Mouse (Mus musculus) WW6 (cell line): ENCODE results near the gene Aldh3b2.

Experiments used
- DNase-seq: peaks from one replicate; pipeline ENCODE4 v3.0.0-alpha.2; 2013; ENCODE audit warnings: low read depth, low spot score

The Aldh3b2 gene

GRCm38 (mm10) chr19:3972229-3972628 is at the start of gene Aldh3b2:
Aldh3b2 (plus strand) TSS chr19:3972328.
- DNase-seq, result no peak

GRCm38 (mm10) chr19:3922661-3923371 is 49.3 kb upstream of the Aldh3b2 start:
- no peak for DNase-seq

GRCm38 (mm10) chr19:3923586-3923985 is 48.5 kb upstream of the Aldh3b2 start:
- DNase-seq, result no peak

- DNase-seq, result no peak
Observed at GRCm38 (mm10) chr19:3924190-3924589, 47.9 kb upstream of the Aldh3b2 start.

GRCm38 (mm10) chr19:3924868-3925267 is 47.3 kb upstream of the Aldh3b2 start:
- no peak for DNase-seq

- DNase-seq, result no peak
Observed at GRCm38 (mm10) chr19:3925859-3926258, 46.3 kb upstream of the Aldh3b2 start.

- DNase-seq, result no peak
Observed at GRCm38 (mm10) chr19:3926279-3926678, 45.8 kb upstream of the Aldh3b2 start.

GRCm38 (mm10) chr19:3926685-3927084 is 45.4 kb upstream of the Aldh3b2 start:
- no peak for DNase-seq

GRCm38 (mm10) chr19:3927989-3928388 is 44.1 kb upstream of the Aldh3b2 start:
- no peak for DNase-seq

GRCm38 (mm10) chr19:3928779-3929178 is 43.3 kb upstream of the Aldh3b2 start:
- DNase-seq, result no peak

GRCm38 (mm10) chr19:3929211-3929941 is 42.8 kb upstream of the Aldh3b2 start, which contains the start of gene Aldh3b1:
Aldh3b1 (minus strand) TSS chr19:3929808.
- no peak for DNase-seq

- no peak for DNase-seq
Observed at GRCm38 (mm10) chr19:3930262-3931057, 41.7 kb upstream of the Aldh3b2 start.

- DNase-seq, result no peak
Observed at GRCm38 (mm10) chr19:3931716-3932115, 40.4 kb upstream of the Aldh3b2 start.

GRCm38 (mm10) chr19:3935032-3935895 is 36.9 kb upstream of the Aldh3b2 start, which contains the start of gene Unc93b1:
Unc93b1 (plus strand) TSS chr19:3935186.
- no peak for DNase-seq

- no peak for DNase-seq
Observed at GRCm38 (mm10) chr19:3935896-3936850, 36.0 kb upstream of the Aldh3b2 start.

- DNase-seq, result no peak
Observed at GRCm38 (mm10) chr19:3942315-3942714, 29.8 kb upstream of the Aldh3b2 start.

GRCm38 (mm10) chr19:3942986-3943735 is 29.0 kb upstream of the Aldh3b2 start:
- peak; percentile 74 for DNase-seq

GRCm38 (mm10) chr19:3945872-3946564 is 26.1 kb upstream of the Aldh3b2 start:
- no peak for DNase-seq

GRCm38 (mm10) chr19:3946715-3947114 is 25.4 kb upstream of the Aldh3b2 start:
- DNase-seq, result no peak
